Mouse (Mus musculus) limb, embryonic 14.5 days (tissue): ENCODE measurements around the gene Trf. TPM values are rescaled to one million over a fixed set of nuclear protein-coding genes. Genes with fewer than 3 reads are reported as not detected.

Experiments
- ATAC-seq: fragments of 200-750 bp; cut with Nextera tagmentation; 2 replicates; pipeline ENCODE4 v1.8.0; 2017; ENCODE audit warnings: low read depth, moderate number of reproducible peaks, moderate TSS enrichment; ENCODE audit not compliant: low FRiP score
- DNase-seq: peaks from one replicate; pipeline ENCODE4 v3.0.0-alpha.2; 2015; ENCODE audit warnings: low spot score
- H3K27ac ChIP-seq: fragments of 300-500 bp; sonication (generic); replicated peaks from 2 replicates; pipeline ENCODE4 v1.5.1; 2014; ENCODE audit warnings: low read depth, mild to moderate bottlenecking, low read length, moderate library complexity, mixed read lengths
- H3K27me3 ChIP-seq: fragments of 300-500 bp; sonication (generic); 2 replicates; pipeline ENCODE4 v1.6.1; 2014; ENCODE audit warnings: low read length, mixed read lengths; ENCODE audit not compliant: control insufficient read depth, insufficient read depth
- H3K36me3 ChIP-seq: fragments of 300-500 bp; sonication (generic); 2 replicates; pipeline ENCODE4 v1.6.1; 2014; ENCODE audit warnings: mild to moderate bottlenecking, low read length, moderate library complexity, mixed read lengths; ENCODE audit not compliant: control insufficient read depth, insufficient read depth
- H3K4me1 ChIP-seq: fragments of 300-500 bp; sonication (generic); 2 replicates; pipeline ENCODE4 v1.6.1; 2014; ENCODE audit warnings: antibody characterized with exemption, low read length, mixed read lengths; ENCODE audit not compliant: control insufficient read depth, insufficient read depth
- H3K4me2 ChIP-seq: fragments of 300-500 bp; sonication (generic); replicated peaks from 2 replicates; pipeline ENCODE4 v1.6.1; 2014; ENCODE audit warnings: low read depth, mild to moderate bottlenecking, low read length, moderate library complexity; ENCODE audit not compliant: severe bottlenecking
- H3K4me3 ChIP-seq: fragments of 300-500 bp; sonication (generic); replicated peaks from 2 replicates; pipeline ENCODE4 v1.5.1; 2014; ENCODE audit warnings: low read length
- H3K9ac ChIP-seq: fragments of 300-500 bp; sonication (generic); 2 replicates; pipeline ENCODE4 v1.6.1; 2014; ENCODE audit warnings: mild to moderate bottlenecking, low read depth, low read length, moderate library complexity; ENCODE audit not compliant: severe bottlenecking
- H3K9me3 ChIP-seq: fragments of 300-500 bp; sonication (generic); 2 replicates; pipeline ENCODE4 v1.6.1; 2016; ENCODE audit warnings: low read length; ENCODE audit not compliant: control insufficient read depth
- POLR2A ChIP-seq: fragments of 200-500 bp; IDR thresholded peaks from 2 replicates; pipeline ENCODE4 v1.8.0; 2012; ENCODE audit warnings: inconsistent platforms, mild to moderate bottlenecking, moderate library complexity, borderline replicate concordance; ENCODE audit not compliant: insufficient read depth, insufficient read length; ENCODE audit errors: extremely low read depth
- WGBS: fragments of 180-500 bp; shearing (Covaris S2); extraction: QIAGEN DNeasy Blood & Tissue Kit; methylation state at CpG from one replicate; pipeline ENCODE4 v1.1.7; 2014; 5-methylcytosine and 5-hydroxymethylcytosine counted together
- polyA plus RNA-seq, 2 experiments: library from polyadenylated mRNA; depleted of rRNA in 1 of 2; stranded (reverse) in 1 of 2; unstranded in 1 of 2; fragments of >200 nt; fragmentation: Nextera tagmentation in 1 of 2; extraction: Ambion mirVana in 1 of 2; gene quantifications; 2 replicates each; pipeline versions ENCODE4 v1.2.1 to v1.2.3; 2012 to 2014

Gene Trf
- polyA plus RNA-seq, 2 experiments = 20.4 to 25.4 TPM

- no peaks in the 10 kb centered on the region for H3K27me3 ChIP-seq
- H3K9ac ChIP-seq = no peak overlapping the region
- H3K27ac ChIP-seq = no peak overlapping the region
- H3K9me3 ChIP-seq = no peaks in the 10 kb centered on the region
- no peak overlapping the region for H3K4me2 ChIP-seq
- WGBS = 93% methylated on average over 7 of the region's 7 CpGs
- H3K36me3 ChIP-seq = no peaks in the 10 kb centered on the region
- ATAC-seq = no peak
- TF ChIP-seq POLR2A = no peak
- H3K4me3 ChIP-seq = no peak overlapping the region
- DNase-seq = no peak
- no peaks in the 10 kb centered on the region for H3K4me1 ChIP-seq
Observed at GRCm38 (mm10) chr9:103224721-103225120, 5.5 kb downstream of the Trf start.

GRCm38 (mm10) chr9:103214281-103214680 is 16.0 kb downstream of the Trf start:
- 80% methylated on average over 6 of the region's 6 CpGs for WGBS
- Histone ChIP-seq H3K27ac (no peak overlapping the region), H3K9me3 (no peaks in the 10 kb centered on the region), H3K4me2 (no peak overlapping the region), H3K4me1 (no peaks in the 10 kb centered on the region), H3K4me3 (no peak overlapping the region), H3K9ac (no peak overlapping the region), H3K36me3 (no peaks in the 10 kb centered on the region), H3K27me3 (no peaks in the 10 kb centered on the region)
- ATAC-seq = no peak
- TF ChIP-seq POLR2A = no peak
- no peak for DNase-seq

GRCm38 (mm10) chr9:103213631-103214030 is 16.6 kb downstream of the Trf start:
- TF ChIP-seq POLR2A = no peak
- DNase-seq = no peak
- WGBS = 70% methylated on average over 2 of the region's 2 CpGs
- Histone ChIP-seq H3K27me3 (no peaks in the 10 kb centered on the region), H3K9me3 (no peaks in the 10 kb centered on the region), H3K4me1 (no peaks in the 10 kb centered on the region), H3K4me3 (no peak overlapping the region), H3K27ac (no peak overlapping the region), H3K36me3 (no peaks in the 10 kb centered on the region), H3K9ac (no peak overlapping the region), H3K4me2 (no peak overlapping the region)
- ATAC-seq = no peak

- H3K27me3 ChIP-seq = no peaks in the 10 kb centered on the region
- ATAC-seq (no peak), DNase-seq (peak; percentile 67)
- H3K9me3 ChIP-seq = no peaks in the 10 kb centered on the region
- no peaks in the 10 kb centered on the region for H3K4me1 ChIP-seq
- H3K27ac ChIP-seq = no peak overlapping the region
- H3K36me3 ChIP-seq = no peaks in the 10 kb centered on the region
- H3K4me3 ChIP-seq = peak overlapping the region; percentile 32
- H3K4me2 ChIP-seq = peak overlapping the region; percentile 39
- TF ChIP-seq POLR2A = no peak
- WGBS = 57% methylated on average over 28 of the region's 28 CpGs
- 0 out of 2 replicates have a peak overlapping the region, but pooled peaks have one; percentile 28 for H3K9ac ChIP-seq
Observed at GRCm38 (mm10) chr9:103212654-103213420, 17.4 kb downstream of the Trf start.

GRCm38 (mm10) chr9:103208802-103209423 is 21.3 kb downstream of the Trf start:
- Histone ChIP-seq H3K9ac (no peak overlapping the region), H3K4me2 (no peak overlapping the region), H3K27me3 (no peaks in the 10 kb centered on the region), H3K4me3 (no peak overlapping the region), H3K9me3 (no peaks in the 10 kb centered on the region), H3K27ac (no peak overlapping the region), H3K36me3 (no peaks in the 10 kb centered on the region), H3K4me1 (no peaks in the 10 kb centered on the region)
- WGBS = 59% methylated on average over 6 of the region's 6 CpGs
- TF ChIP-seq POLR2A = no peak
- ATAC-seq (no peak), DNase-seq (no peak)
